Mouse (Mus musculus): ENCODE results near the gene Rasgef1c. TPM values are rescaled to one million over a fixed set of nuclear protein-coding genes. Genes with fewer than 3 reads are reported as not detected.

The Rasgef1c gene
- polyA plus RNA-seq, 1 experiment from 2014 or later = 1.8 TPM

DNA sequence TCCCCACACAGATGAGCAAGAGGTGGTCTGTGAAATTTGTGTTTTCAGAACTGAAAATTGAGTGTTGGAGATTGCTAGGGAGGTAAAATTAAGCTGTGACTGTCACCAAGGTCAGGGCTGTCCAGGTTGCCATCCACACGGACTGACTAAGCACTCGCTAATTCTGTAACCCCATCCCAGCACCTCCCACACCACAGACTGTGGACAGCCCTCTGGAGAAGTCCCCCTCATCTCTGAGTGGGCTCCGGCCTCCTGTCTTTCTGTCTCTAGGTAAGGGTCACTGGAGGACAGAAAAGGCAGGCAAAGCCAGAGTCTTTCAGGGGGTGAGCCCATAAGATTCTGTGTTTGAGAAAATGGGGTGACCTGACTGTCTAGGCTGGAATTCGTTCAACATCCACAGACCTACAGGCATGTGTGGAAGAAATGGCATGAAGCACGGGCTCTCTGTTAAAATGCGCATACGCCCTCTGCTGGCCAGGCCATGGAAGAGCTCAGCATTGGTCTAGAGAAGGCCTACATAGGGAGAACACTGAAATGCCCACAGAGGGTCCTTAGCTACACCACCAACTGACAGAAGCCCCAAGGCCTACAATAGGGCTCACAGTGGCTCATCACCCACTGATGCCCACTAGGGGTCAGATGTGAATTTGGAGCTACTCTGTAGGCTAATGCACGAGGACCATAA lies 54.1 kb downstream of the Rasgef1c start:
- H3K9ac ChIP-seq = no peak overlapping the region
- H3K27me3 ChIP-seq = peaks cover 16% of the 10 kb centered on the region; the same call in 1 of the 2 replicates
- H3K4me2 ChIP-seq = no peak overlapping the region
- no peaks in the 10 kb centered on the region for H3K9me3 ChIP-seq
- no peak overlapping the region for H3K27ac ChIP-seq
- 0 out of 2 replicates have a peak, but pooled peaks cover 3% of the 10 kb centered on the region for H3K4me1 ChIP-seq
- no peak overlapping the region for H3K4me3 ChIP-seq (replicated peaks)
- peak; percentile 74 for ATAC-seq (ENCODE audit: low FRiP score)
- WGBS = 33% methylated on average over 8 of the region's 8 CpGs
- no peaks in the 10 kb centered on the region for H3K36me3 ChIP-seq (replicated peaks)

DNA sequence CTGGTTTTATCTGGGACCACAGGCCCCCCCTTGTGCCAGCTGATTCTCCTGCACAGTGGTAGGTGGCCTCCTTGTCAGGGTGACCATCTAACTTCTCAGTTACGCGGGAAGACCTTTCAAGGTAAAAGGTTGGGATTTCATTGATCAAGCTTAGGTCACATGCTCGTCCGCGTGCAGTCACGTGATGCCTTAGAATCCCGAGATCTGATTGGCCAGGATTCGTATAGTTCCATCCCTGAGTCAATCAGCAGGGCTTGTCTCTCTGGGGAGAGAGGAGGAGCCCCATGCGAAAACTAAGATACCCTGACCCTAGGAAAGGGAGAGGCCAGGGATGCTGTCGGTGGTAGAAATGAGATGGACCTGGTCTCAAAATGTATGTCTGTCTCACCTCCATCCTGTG lies 56.4 kb downstream of the Rasgef1c start:
- Histone ChIP-seq H3K4me3 (replicated peaks) (no peak overlapping the region), H3K4me1 (no peaks in the 10 kb centered on the region), H3K9ac (no peak overlapping the region), H3K27ac (no peak overlapping the region), H3K27me3 (peaks cover 16% of the 10 kb centered on the region; the same call in 1 of the 2 replicates), H3K36me3 (replicated peaks) (no peaks in the 10 kb centered on the region), H3K9me3 (no peaks in the 10 kb centered on the region), H3K4me2 (no peak overlapping the region)
- WGBS = 90% methylated on average over 10 of the region's 10 CpGs
- no peak for ATAC-seq (ENCODE audit: low FRiP score)

DNA sequence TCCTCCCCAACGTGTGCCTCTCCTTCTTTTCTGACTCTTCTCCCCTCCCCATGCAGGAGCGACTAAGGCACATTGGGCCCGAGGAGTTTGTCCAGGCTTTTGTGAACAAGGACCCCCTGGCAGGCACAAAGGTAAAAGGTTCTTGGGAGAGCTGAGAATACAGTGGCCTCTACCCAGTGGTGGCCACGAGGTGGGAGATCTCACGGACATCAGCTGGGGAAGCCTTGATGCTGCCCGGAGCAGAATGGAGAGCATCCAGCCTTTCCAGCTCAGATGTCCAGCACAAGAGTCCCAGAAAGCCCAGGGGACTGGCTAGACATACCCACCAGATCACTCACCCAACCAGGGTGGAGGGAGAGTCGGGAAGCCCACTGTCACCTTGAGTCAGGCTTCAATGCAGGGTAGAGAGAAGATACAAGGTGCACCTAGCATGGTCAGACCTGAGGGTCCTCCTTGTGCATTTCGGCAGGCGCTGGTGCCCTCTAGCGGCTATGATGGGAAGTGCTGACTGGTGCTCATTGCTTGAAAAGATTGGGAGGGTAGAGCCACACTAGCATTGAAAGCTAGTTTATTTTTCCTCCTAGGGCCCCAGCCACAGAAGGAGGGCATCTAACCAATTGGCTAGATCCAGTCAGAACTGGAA lies 59.6 kb downstream of the Rasgef1c start:
- no peaks in the 10 kb centered on the region for H3K9me3 ChIP-seq

DNA sequence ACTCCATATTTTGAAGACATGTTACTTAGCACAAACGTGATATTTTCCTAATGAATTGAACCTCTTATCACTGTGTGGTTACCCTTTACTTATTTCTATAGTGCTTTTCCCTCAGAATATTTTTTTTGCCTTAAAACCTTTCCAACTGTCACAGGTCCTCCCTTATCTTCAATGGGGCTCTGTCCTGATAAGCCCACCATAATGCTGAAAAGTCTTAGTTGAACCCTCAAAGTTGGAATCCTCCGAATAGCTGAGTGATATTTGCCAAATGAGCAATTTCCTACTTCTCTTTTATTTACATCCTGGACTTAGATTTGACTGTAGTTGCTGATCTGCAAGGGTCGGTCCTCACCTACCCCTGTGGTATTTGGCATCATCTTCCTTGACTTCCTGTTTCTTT lies 63.7 kb downstream of the Rasgef1c start:
- Histone ChIP-seq H3K9me3 (no peaks in the 10 kb centered on the region), H3K27me3 (peaks cover 4% of the 10 kb centered on the region; the same call in 1 of the 2 replicates), H3K4me3 (replicated peaks) (no peak overlapping the region), H3K9ac (no peak overlapping the region), H3K27ac (no peak overlapping the region), H3K4me2 (no peak overlapping the region), H3K36me3 (replicated peaks) (no peaks in the 10 kb centered on the region), H3K4me1 (no peaks in the 10 kb centered on the region)
- no peak for ATAC-seq (ENCODE audit: low FRiP score)
- 82% methylated on average over 3 of the region's 3 CpGs for WGBS

More for the DNA sequence above, 59.6 kb downstream of the Rasgef1c start:
- H3K27ac ChIP-seq = no peak overlapping the region
- H3K9ac ChIP-seq = no peak overlapping the region
- H3K36me3 ChIP-seq (replicated peaks) = no peaks in the 10 kb centered on the region
- no peaks in the 10 kb centered on the region for H3K4me1 ChIP-seq
- peaks cover 8% of the 10 kb centered on the region; the same call in 1 of the 2 replicates for H3K27me3 ChIP-seq
- no peak overlapping the region for H3K4me3 ChIP-seq (replicated peaks)
- ATAC-seq (ENCODE audit: low FRiP score) = 0 out of 2 replicates have a peak, but pooled peaks have one; percentile 27
- WGBS = 36% methylated on average over 10 of the region's 10 CpGs
- no peak overlapping the region for H3K4me2 ChIP-seq

DNA sequence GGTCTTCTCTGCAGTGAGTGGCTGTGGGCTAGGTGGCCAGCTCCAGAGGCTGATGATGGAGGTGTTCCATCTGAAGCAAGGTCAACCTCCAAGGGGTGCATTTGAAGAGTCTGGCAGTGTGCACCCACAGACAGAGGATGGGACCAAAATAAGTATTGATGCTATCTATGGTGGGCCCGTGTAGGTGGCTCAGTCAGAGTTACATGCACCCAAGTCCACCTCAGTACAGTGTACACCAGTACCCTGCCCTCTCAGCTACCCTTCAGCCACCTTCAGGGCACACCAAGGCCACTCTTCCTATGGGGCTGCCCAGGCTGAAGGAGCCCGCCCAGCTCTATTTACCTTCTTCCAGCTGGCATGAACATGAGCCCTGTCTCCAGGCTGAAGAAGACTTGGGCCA lies 68.1 kb downstream of the Rasgef1c start:
- Histone ChIP-seq H3K9me3 (no peaks in the 10 kb centered on the region), H3K27ac (no peak overlapping the region), H3K4me2 (no peak overlapping the region), H3K4me1 (no peaks in the 10 kb centered on the region), H3K27me3 (no peaks in the 10 kb centered on the region), H3K36me3 (replicated peaks) (no peaks in the 10 kb centered on the region), H3K9ac (no peak overlapping the region), H3K4me3 (replicated peaks) (no peak overlapping the region)
- 91% methylated on average over 2 of the region's 2 CpGs for WGBS
- ATAC-seq (ENCODE audit: low FRiP score) = no peak

DNA sequence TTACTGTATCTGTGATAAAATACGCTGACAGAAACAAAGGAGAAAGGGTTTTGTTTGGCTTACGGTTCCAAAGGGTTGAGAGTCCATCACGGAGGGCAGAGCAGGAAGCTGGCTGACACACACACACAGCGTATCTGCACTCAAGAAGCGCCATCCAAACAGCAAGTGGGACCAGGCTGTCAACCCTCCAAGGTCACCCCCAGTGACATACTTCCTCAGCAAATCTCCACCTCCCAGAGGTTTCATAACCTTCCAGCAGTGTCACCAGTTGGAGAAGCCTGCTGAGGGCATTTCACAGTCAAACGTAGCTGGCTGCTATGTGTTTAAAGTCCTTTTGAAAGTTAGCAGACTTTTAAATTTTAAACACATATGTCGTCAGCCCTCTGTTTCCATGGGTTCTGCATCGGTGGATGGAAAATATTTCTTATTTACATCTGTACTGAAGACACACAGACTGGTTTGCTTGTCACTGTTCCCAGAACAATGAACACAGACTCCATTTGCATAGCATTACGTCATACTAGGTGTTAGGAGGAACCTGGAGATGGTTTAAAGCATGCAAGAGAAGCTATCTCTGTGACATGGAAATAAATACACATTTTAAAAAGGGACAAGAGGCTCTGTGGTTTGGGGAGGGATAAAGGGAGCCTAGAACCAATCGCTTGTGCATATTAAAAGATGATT lies 72.2 kb downstream of the Rasgef1c start:
- no peaks in the 10 kb centered on the region for H3K9me3 ChIP-seq
- ATAC-seq (ENCODE audit: low FRiP score) = no peak
- WGBS = 86% methylated on average over 10 of the region's 10 CpGs
- H3K4me2 ChIP-seq = no peak overlapping the region
- H3K27ac ChIP-seq = no peak overlapping the region
- no peak overlapping the region for H3K9ac ChIP-seq
- no peaks in the 10 kb centered on the region for H3K4me1 ChIP-seq
- H3K36me3 ChIP-seq (replicated peaks) = no peaks in the 10 kb centered on the region
- H3K4me3 ChIP-seq (replicated peaks) = no peak overlapping the region
- H3K27me3 ChIP-seq = no peaks in the 10 kb centered on the region

DNA sequence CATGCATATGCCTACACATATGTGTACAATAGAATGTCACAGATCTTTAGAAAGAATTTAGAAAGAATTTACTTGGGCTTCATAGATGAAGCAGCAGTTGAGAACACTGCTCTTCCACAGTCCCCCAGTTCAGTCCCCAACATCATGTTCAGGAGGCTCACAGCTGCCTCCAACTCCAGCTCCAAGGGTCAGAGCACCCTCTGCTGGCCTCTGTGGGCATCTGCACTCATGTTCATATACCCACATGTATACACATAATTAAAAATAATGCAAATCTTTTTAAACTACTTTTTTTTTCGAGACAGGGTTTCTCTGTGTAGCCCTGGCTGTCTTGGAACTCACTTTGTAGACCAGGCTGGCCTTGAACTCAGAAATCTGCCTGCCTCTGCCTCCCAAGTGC lies 73.0 kb downstream of the Rasgef1c start:
- H3K27ac ChIP-seq = no peak overlapping the region
- H3K36me3 ChIP-seq (replicated peaks) = no peaks in the 10 kb centered on the region
- no peaks in the 10 kb centered on the region for H3K4me1 ChIP-seq
- no peaks in the 10 kb centered on the region for H3K9me3 ChIP-seq
- H3K9ac ChIP-seq = no peak overlapping the region
- WGBS = 72% methylated on average over 1 of the region's 1 CpGs
- H3K4me3 ChIP-seq (replicated peaks) = no peak overlapping the region
- H3K4me2 ChIP-seq = no peak overlapping the region
- ATAC-seq (ENCODE audit: low FRiP score) = no peak
- no peaks in the 10 kb centered on the region for H3K27me3 ChIP-seq

DNA sequence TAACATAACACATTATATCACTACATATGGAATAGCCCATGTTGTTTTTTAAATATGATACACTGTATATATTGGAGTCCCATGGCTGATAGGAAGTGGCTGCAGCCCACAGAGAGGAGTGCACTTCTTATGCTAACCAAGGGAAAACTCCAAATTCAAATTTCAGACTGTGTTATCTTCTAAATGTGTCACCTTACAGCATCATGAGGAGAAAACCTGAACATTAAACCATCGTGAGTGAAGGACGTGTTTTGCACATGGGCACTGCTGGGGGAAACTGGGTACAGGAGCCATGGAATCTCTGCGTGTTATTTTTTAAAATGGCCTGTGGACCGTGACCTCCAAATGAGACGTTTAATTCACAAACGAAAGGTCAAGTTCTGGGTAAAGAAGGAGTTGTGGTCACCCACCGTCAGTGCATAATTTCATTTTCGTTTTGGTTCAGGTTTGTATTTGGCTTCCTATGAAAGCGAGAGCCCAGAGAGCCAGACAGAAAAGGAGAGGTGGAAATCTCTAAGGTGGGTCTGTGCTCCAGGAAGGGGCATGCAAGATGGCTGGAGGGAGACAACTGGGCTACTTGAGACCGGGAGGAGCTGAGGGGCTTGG lies 76.4 kb downstream of the Rasgef1c start:
- Histone ChIP-seq H3K9ac (no peak overlapping the region), H3K4me3 (replicated peaks) (no peak overlapping the region), H3K27me3 (no peaks in the 10 kb centered on the region)

DNA sequence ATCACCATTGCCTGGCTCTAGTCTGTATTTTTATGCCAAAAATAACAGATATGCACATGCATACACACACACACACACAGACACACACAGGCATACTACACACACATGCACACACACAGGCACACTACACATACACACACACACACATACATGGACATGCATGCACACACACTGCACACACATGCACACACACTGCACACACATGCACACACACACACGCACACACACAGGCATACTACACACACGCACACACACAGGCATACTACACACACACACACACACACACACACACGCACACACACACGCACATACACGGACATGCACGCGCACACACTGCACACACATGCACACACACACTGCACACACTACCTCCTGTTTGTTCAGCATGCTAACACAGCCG lies 77.3 kb downstream of the Rasgef1c start:
- 94% methylated on average over 8 of the region's 8 CpGs for WGBS
- Histone ChIP-seq H3K9ac (no peak overlapping the region), H3K27me3 (no peaks in the 10 kb centered on the region), H3K4me2 (no peak overlapping the region), H3K4me1 (0 out of 2 replicates have a peak, but pooled peaks cover 7% of the 10 kb centered on the region), H3K9me3 (no peaks in the 10 kb centered on the region), H3K27ac (no peak overlapping the region), H3K4me3 (replicated peaks) (no peak overlapping the region), H3K36me3 (replicated peaks) (no peaks in the 10 kb centered on the region)
- no peak for ATAC-seq (ENCODE audit: low FRiP score)

More for the DNA sequence above, 76.4 kb downstream of the Rasgef1c start:
- H3K27ac ChIP-seq = no peak overlapping the region
- no peak for ATAC-seq (ENCODE audit: low FRiP score)
- 85% methylated on average over 10 of the region's 10 CpGs for WGBS
- no peaks in the 10 kb centered on the region for H3K36me3 ChIP-seq (replicated peaks)
- 0 out of 2 replicates have a peak, but pooled peaks cover 1% of the 10 kb centered on the region for H3K4me1 ChIP-seq
- no peaks in the 10 kb centered on the region for H3K9me3 ChIP-seq
- no peak overlapping the region for H3K4me2 ChIP-seq

DNA sequence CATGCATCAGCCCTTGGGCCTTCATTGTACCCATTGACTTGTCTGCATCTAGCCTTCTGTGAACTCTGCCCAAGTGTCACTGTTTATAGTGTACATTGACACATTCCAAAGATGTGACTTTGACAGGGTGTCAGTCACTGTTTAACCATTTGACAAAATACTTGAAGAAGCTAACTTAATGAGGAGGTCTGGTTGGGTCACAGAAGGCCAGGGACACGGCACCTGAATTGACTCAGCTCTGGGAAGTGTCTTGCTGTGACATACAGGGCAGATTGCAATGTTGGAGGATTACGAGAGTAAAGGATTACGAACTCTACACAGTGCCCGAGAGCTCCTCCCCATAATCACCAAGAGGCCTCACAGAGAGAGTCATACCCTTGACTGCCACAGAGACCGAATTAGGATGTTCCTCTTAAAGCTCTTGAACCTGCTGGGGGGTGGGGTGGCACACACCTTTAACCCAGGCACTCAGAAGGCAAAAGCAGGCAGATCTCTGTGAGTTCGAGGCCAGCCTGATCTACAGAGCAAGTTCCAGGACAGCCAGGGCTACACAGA lies 79.1 kb downstream of the Rasgef1c start:
- Histone ChIP-seq H3K27me3 (no peaks in the 10 kb centered on the region), H3K4me1 (0 out of 2 replicates have a peak, but pooled peaks cover 7% of the 10 kb centered on the region), H3K4me2 (no peak overlapping the region), H3K9ac (no peak overlapping the region), H3K36me3 (replicated peaks) (no peaks in the 10 kb centered on the region), H3K9me3 (no peaks in the 10 kb centered on the region), H3K27ac (no peak overlapping the region), H3K4me3 (replicated peaks) (no peak overlapping the region)
- 69% methylated on average over 6 of the region's 6 CpGs for WGBS
- no peak for ATAC-seq (ENCODE audit: low FRiP score)

DNA sequence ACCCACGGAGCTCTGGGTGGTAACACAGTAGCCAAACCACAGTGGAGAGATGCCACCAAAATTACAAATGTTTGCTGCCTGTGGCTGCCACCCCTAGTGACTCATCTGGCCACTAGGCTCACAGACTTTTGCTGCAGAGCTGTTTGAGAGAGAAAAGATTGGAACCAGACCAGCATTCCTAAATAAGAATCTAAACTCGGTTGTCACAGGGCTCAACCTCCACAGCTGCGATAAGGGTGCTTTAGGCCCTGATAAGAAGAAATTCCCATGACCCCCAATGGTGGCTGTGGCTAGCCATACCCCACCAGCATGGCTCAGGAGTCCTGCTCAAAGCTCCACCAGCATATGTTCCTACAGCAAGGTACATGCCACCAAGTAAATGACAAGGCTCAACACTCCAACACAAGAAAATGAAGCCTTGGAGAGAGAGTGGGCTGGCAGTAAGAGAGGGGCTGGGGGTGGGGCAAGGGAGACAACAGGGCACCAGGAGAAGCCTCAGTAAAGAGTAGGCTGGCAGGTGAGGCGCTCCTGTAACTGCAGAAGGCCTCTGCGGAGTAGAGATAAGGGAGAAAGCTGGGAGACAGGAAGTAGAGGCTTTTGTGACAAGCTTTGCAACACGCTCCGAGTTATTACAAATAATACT lies 79.8 kb downstream of the Rasgef1c start:
- H3K27me3 ChIP-seq = no peaks in the 10 kb centered on the region
- WGBS = 83% methylated on average over 7 of the region's 7 CpGs
- H3K4me3 ChIP-seq (replicated peaks) = no peak overlapping the region
- H3K27ac ChIP-seq = no peak overlapping the region
- ATAC-seq (ENCODE audit: low FRiP score) = no peak
- H3K36me3 ChIP-seq (replicated peaks) = no peaks in the 10 kb centered on the region
- 0 out of 2 replicates have a peak, but pooled peaks cover 7% of the 10 kb centered on the region for H3K4me1 ChIP-seq
- no peak overlapping the region for H3K4me2 ChIP-seq
- H3K9me3 ChIP-seq = no peaks in the 10 kb centered on the region
- H3K9ac ChIP-seq = no peak overlapping the region

Measured in forebrain, embryonic 12.5 days (tissue).